In genomic region chr1:168410054-168410453, GRCm38 (mm10) we compare ENCODE assay signal across 15 mouse cellular contexts. TPM values are rescaled to one million over a fixed set of nuclear protein-coding genes. Genes with fewer than 3 reads are reported as not detected.
DNase-seq lines count a peak whose midpoint lies in the region; ATAC-seq lines count a peak whose summit lies in the region.
"Had no signal": no experiment of that assay in that cellular context is flagged by ENCODE, and none has a peak within 500 bp of the region (broad histone marks: within the 10 kb centered on the region; RNA-seq: fewer than 3 reads in every experiment).

No protein-coding gene starts in this region.

- peak; percentile 63; the same call in 1 of the 2 replicates for ATAC-seq in heart, embryonic 12.5 days (ENCODE audit: insufficient number of reproducible peaks, low FRiP score)
- peak; percentile 59; the same call in 1 of the 2 replicates for ATAC-seq in liver, embryonic 11.5 days (replicated peaks; ENCODE audit: low FRiP score)
- ATAC-seq in forebrain, embryonic 15.5 days (replicated peaks): no peak
- ATAC-seq: Patski had no signal

- H3K4me1 ChIP-seq in heart, embryonic 12.5 days (replicated peaks): peaks cover 62% of the 10 kb centered on the region
- peaks cover 9% of the 10 kb centered on the region; the same call in 1 of the 2 replicates for H3K4me1 ChIP-seq in liver, embryonic 11.5 days (replicated peaks; ENCODE audit: control insufficient read depth, insufficient read depth, low read length)
- H3K4me1 ChIP-seq in forebrain, embryonic 15.5 days: peaks cover 75% of the 10 kb centered on the region

- H3K27ac ChIP-seq in heart, embryonic 12.5 days (ENCODE audit: poor library complexity, severe bottlenecking): peak overlapping the region; percentile 81
- H3K27ac ChIP-seq in liver, embryonic 11.5 days (ENCODE audit: low read depth, low read length): no peak overlapping the region
- H3K27ac ChIP-seq in forebrain, embryonic 15.5 days (replicated peaks): 0 out of 2 replicates have a peak overlapping the region, but pooled peaks have one; percentile 20

- no peak for DNase-seq in heart, adult 9 months (ENCODE audit: low spot score in 2 of 2)
- no peak for DNase-seq in liver, embryonic 11.5 days (ENCODE audit: low spot score)
- no peak for DNase-seq in liver
- DNase-seq in embryo, embryonic 9.5 days (ENCODE audit: extremely low spot score): peak; percentile 61
- DNase-seq in cerebellum, adult 11 months: no peak
- no peak for DNase-seq in adrenal gland, adult 18-20 months (ENCODE audit: low spot score in 2 of 2)
- DNase-seq: cerebellum, adult 18-20 months; kidney, adult 2 months; right cerebral cortex, postnatal 25 days; thymus, postnatal 4 days had no signal

- H3K4me3 ChIP-seq in heart, embryonic 12.5 days: no peak overlapping the region
- H3K4me3 ChIP-seq in liver, embryonic 11.5 days (ENCODE audit: low read depth, low read length): no peak overlapping the region
- no peak overlapping the region for H3K4me3 ChIP-seq in forebrain, embryonic 15.5 days
- H3K4me3 ChIP-seq: limb, embryonic 12.5 days; stomach, embryonic 15.5 days had no signal

- WGBS in heart, embryonic 12.5 days: 14% methylated on average over 1 of the region's 1 CpGs
- 35% methylated on average over 1 of the region's 1 CpGs for WGBS in liver, embryonic 11.5 days
- 5% methylated on average over 1 of the region's 1 CpGs for WGBS in forebrain, embryonic 15.5 days

- no peaks in the 10 kb centered on the region for H3K27me3 ChIP-seq in heart, embryonic 12.5 days (replicated peaks)
- H3K27me3 ChIP-seq in liver, embryonic 11.5 days (replicated peaks; ENCODE audit: control insufficient read depth, insufficient read depth, low read length): no peaks in the 10 kb centered on the region
- no peaks in the 10 kb centered on the region for H3K27me3 ChIP-seq in forebrain, embryonic 15.5 days
- H3K27me3 ChIP-seq: Patski; stomach, embryonic 15.5 days had no signal

- no peaks in the 10 kb centered on the region for H3K9me3 ChIP-seq in heart, embryonic 12.5 days (replicated peaks)
- no peaks in the 10 kb centered on the region for H3K9me3 ChIP-seq in liver, embryonic 11.5 days (ENCODE audit: control insufficient read depth, low read length)
- no peaks in the 10 kb centered on the region for H3K9me3 ChIP-seq in forebrain, embryonic 15.5 days
- H3K9me3 ChIP-seq: limb, embryonic 12.5 days; stomach, embryonic 15.5 days had no signal

- peak overlapping the region; percentile 43 for H3K4me2 ChIP-seq in heart, embryonic 12.5 days
- no peak overlapping the region for H3K4me2 ChIP-seq in liver, embryonic 11.5 days
- no peak overlapping the region for H3K4me2 ChIP-seq in forebrain, embryonic 15.5 days (replicated peaks)
- H3K4me2 ChIP-seq: stomach, embryonic 15.5 days had no signal

- H3K36me3 ChIP-seq in heart, embryonic 12.5 days: peaks cover 25% of the 10 kb centered on the region
- H3K36me3 ChIP-seq in liver, embryonic 11.5 days (ENCODE audit: control insufficient read depth, insufficient read depth, low read length): 0 out of 2 replicates have a peak, but pooled peaks cover 2% of the 10 kb centered on the region
- H3K36me3 ChIP-seq in forebrain, embryonic 15.5 days: peaks cover 10% of the 10 kb centered on the region
- H3K36me3 ChIP-seq: stomach, embryonic 15.5 days had no signal

- no peak overlapping the region for H3K9ac ChIP-seq in heart, embryonic 12.5 days
- H3K9ac ChIP-seq in liver, embryonic 11.5 days (ENCODE audit: low read depth, low read length): no peak overlapping the region
- H3K9ac ChIP-seq in forebrain, embryonic 15.5 days (replicated peaks): no peak overlapping the region
- H3K9ac ChIP-seq: limb, embryonic 12.5 days; stomach, embryonic 15.5 days had no signal

RNA-seq across cellular contexts. Expression of gene Pbx1, which starts 22.0 kb away (rescaled TPM):
- polyA plus RNA-seq in heart, embryonic 12.5 days (2016; fragmentation: Nextera tagmentation; extraction: Ambion mirVana): 26.2 and 26.3 TPM in 2 replicates
- polyA plus RNA-seq in liver, embryonic 11.5 days (2014; fragmentation: Nextera tagmentation; extraction: Ambion mirVana): 14.6 and 17.0 TPM in 2 replicates
- 87.4 and 90.5 TPM in 2 replicates for polyA plus RNA-seq in forebrain, embryonic 15.5 days (2015; fragmentation: Nextera tagmentation; extraction: Ambion mirVana)
- 100 to 1,000 TPM; 143 to 202 TPM for total RNA-seq in adrenal gland, adult 18-20 months (2021)
